Mouse (Mus musculus): ENCODE results near the gene Rprd1b. TPM values are rescaled to one million over a fixed set of nuclear protein-coding genes. Genes with fewer than 3 reads are reported as not detected.

Gene Rprd1b
- polyA plus RNA-seq, 1 experiment, result 71.5 TPM

DNA sequence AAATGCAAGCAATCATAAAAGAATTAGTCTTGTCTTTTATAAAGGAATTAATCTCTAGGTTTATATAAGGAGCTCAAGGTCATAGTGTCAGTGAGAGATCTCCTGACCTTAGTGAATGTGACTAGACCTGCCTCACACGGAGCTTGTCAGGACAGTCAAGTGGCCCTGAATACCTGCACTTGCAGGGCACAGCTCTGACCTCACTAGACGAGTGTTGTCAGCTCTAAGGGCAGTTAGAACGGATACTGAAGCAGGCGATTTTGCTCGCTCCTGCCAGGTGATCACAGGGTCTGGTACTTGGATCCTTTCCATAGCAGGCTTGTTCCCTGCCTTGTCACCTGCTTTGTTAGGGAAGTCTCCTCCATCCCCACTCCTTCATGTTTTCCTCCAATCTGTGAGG is 36.8 kb downstream of the Rprd1b start:
- TF ChIP-seq GATA1 (IDR thresholded peaks at IDR 0.05; ENCODE audit: low read length), result no peak

DNA sequence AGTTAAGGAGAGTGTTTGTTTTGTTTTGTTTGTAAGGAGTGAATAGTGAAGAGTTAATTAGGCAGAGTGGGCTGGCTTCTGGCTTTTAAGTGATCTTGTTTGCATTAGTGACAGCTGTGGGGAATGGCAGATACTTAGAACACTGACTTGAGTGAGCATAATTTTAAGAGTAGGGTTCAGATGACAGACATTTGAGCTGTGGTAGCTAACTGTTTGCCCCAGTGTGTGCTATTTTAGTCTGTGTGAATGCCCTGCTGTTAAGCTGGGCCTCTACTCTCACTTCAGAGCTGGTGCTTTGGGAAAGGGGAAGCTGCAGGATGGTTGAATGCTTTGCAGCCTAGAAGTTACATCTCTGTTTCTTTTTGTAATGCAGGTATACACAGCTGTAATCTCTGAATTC is 38.2 kb downstream of the Rprd1b start:
- TF ChIP-seq GATA1 (IDR thresholded peaks at IDR 0.05; ENCODE audit: low read length), result no peak

DNA sequence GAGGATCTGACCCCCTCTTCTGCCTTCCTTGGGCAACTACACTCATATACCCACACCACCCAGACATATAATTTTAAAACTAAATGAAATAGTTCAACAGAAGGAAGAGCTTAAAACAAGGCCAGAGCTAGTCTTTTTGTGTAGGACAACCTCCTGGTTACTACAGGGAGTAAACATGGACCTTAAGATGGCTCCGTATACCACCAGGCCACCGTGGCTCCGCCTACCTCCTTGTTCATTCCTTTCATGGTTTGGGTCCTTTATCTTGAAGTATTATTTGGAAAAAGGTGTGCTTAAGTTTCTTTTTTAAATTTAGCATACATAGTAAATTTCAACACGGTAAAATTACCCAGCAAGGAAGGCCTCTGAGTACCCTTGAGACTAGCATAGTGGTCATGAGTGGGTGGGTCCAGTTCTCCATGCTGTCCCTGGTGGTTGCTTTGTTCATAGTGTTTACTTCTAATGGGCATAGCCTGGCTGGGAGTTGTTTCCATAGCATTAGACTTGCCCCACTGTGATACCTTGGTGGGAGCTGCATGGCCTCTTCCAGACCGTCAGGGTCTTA is 39.0 kb downstream of the Rprd1b start:
- TF ChIP-seq GATA1 (IDR thresholded peaks at IDR 0.05; ENCODE audit: low read length), result no peak

DNA sequence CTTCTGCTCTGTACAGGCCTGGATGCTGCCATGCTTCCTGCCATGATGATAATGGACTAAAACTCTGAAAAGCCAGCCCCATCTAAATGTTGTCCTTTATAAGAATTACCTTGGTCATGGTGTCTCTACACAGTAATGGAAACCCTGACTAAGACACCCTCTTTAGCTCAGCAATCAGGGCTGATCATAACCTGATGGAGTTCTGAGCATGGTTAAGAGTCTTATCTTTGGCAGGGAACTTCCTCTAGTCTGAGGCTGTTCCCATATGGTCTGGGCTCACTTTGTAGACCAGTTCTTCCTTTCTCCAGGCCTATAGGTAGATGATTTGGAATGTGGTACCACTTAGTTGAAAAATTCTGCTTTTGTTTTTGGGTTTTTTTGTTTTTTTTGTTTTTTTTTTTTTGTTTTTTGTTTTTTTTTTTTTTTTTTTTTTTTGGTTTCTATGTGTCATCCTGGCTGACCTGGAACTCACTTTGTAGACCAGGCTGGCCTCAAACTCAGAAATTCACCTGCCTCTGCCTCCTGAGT is 40.2 kb downstream of the Rprd1b start:
- no peak for TF ChIP-seq GATA1 (IDR thresholded peaks at IDR 0.05; ENCODE audit: low read length)

DNA sequence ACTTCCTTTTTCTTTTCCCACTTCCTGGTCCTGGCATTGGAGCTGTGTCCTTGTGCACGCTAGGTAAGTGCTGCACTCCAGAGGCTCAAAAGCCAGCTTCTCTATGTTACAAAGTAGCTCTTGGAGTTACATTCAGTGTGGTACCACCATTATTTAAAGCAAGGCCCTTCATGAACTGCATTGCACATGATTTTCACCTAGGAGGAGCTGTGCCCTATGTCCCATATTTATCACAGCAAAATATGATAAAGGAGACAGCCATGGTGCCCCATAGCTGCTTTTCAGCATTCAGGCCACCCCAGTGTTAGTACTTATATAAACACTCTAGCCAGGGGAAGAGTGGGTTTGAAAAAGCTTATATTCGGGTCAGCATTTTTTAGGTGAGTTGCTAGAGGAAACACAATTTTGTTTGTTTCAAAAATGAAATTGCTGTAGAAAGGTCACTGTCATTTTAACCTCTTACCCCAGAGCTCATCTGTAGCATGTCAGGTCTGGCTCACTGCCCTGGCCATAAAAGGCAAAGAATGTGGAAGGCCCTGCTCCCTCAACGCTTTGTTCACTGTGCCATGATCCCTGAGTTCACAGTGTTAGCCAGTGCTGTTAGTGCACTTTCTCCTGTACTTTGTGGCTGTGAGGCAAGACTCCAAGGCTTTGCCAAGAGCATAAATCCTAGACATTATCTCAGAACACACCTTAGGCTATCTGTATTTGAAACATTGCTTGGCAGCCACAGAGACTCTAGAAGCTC is 42.8 kb downstream of the Rprd1b start:
- no peak for TF ChIP-seq GATA1 (IDR thresholded peaks at IDR 0.05; ENCODE audit: low read length)

DNA sequence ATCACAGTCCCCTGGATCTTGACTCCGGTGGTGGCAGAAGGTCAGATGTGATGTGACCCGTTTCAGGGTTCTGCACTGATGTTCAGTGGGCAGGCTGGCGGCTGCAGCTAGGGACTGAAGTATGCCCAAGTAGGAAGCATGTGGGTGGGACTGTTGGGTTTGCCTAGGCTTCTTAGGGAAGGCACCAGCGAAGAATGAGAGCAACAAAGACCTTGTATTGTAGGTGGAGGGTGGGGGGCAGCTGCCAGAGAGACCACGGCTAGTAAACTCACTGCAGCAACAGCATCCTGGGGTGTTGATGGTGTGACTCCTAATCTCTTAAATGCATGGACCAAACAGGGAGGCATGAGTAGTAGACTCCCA is 43.3 kb downstream of the Rprd1b start:
- TF ChIP-seq GATA1 (IDR thresholded peaks at IDR 0.05; ENCODE audit: low read length), result no peak

DNA sequence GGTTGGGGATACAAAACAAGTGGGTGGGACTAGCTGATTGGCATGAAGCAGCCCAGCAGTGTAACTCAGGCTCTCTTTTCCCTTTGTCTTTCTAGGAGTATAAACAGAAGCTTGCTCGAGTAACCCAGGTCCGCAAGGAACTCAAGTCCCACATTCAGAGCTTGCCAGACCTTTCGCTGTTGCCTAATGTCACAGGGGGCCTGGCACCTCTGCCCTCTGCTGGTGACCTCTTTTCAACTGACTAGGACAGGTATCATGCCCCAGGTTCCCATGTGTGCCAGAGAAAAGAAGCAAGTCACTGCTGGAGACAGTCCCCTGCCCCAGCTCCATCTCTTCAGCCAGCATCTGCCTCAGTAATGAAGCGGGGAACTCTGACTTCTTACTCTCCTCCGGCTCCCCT is 46.5 kb downstream of the Rprd1b start:
- no peak for TF ChIP-seq GATA1 (IDR thresholded peaks at IDR 0.05; ENCODE audit: low read length)

DNA sequence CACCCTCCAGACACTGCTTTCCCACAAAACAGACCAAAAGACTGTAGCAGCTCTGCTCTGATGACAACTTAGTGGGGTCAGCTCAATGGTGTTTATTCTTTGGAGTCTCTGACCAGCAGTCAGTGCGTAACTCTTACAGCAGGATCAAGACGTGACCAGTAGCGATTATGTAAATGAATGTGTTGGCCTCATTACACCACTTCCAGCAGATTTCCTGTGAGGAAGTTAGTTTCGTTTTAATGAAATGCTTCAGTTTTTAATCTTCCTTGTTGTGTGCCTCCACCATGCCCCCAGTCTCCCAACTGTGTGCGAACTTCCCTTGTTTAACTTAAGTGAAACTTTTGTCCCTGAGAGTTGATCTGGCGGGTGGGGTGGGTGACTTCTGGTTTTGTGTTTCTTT is 48.4 kb downstream of the Rprd1b start:
- TF ChIP-seq GATA1 (IDR thresholded peaks at IDR 0.05; ENCODE audit: low read length), result no peak

DNA sequence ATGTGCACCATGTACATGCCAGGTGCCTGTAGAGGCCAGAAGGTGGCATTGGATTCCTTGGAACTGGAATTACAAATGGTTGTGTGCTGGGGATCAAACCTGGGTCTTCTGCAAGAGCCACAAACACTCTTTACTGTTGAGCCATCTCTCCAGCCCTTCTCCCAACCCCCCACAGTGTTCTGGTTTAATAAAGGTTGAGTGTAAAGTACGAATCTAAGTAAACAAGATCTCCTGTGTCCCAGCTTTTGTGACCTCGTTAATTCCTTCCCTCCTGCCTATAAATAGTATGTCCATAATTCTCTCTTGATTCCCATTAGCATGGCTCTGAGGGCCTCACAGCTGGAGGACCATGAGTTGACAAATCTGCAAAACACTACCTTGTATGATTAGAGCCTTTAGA is 49.7 kb downstream of the Rprd1b start:
- TF ChIP-seq GATA1 (IDR thresholded peaks at IDR 0.05; ENCODE audit: low read length), result no peak

DNA sequence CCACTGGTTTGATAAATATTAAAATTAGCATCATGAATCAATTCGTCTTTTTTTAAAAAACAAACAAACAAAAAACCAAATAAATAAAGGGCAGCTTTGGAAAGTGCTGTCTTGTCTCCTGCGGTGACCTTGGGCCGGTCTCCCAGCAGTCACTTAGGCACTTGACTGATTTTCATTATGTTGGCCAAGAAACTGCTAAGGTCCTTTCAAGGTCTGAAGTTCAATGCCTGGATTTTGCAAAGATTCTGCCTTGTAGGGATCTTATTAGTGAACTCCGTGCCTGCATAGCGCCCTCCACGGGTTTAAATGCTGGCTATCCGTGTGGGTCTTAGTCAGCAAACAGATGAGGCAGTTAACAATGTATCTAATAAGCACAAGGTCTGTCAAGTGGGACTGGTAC is 50.7 kb downstream of the Rprd1b start:
- no peak for TF ChIP-seq GATA1 (IDR thresholded peaks at IDR 0.05; ENCODE audit: low read length)

DNA sequence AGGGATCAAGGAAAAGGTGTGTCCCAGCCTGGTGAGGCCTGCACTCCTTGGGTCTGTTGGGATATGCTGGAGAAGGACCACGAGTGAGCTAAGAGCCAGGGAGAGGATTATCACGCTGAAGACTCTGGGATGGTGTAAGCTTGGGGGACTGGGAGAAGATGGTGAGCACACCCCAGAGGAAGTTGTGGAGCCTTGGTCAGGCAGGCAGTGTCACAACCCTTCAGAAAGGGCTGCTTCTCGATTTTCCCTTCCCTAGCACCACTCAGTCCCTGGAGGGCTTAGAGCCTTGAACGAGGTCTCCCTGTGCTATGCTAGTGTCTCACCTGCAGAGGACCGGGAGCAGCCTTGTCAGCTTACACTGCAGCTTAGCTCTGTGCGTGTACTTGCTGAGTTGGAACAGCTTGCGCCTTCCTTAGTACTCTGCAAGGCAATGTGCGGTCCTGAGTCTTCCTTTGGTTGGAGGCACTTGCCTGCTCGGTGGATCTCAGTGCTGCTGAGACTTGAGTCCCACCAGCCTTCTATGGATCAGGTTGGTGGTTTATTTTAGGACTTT is 51.6 kb downstream of the Rprd1b start:
- TF ChIP-seq GATA1 (IDR thresholded peaks at IDR 0.05; ENCODE audit: low read length), result no peak

DNA sequence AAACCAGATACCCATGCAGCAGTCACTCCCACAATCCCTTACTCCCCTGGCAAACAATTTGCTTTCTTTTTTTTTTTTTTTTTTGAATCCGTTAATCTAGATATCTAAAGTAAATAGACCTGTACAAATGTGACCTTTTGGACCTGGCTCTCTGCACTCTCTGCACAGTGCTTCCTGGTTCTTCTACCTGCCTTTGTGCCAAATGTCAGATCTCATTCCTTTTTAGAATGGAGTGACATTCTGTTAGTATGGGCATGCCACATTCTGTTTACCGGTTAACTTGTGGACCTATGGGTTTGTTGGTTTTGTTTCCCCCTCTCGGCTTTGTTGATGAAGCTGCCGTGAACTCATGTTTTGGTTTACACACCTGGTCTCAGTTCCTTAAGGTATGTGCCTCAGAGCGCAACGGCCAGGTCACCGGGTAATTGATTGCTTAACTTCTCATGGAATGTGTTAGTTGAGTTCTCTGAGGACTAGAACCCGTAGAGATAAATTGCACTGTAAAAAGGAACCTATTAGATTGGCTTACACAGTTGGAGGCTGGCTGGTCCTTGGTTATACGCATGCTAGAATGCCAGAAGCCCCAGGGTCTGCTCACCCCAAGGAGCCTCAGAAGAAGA is 52.4 kb downstream of the Rprd1b start:
- no peak for TF ChIP-seq GATA1 (IDR thresholded peaks at IDR 0.05; ENCODE audit: low read length)

DNA sequence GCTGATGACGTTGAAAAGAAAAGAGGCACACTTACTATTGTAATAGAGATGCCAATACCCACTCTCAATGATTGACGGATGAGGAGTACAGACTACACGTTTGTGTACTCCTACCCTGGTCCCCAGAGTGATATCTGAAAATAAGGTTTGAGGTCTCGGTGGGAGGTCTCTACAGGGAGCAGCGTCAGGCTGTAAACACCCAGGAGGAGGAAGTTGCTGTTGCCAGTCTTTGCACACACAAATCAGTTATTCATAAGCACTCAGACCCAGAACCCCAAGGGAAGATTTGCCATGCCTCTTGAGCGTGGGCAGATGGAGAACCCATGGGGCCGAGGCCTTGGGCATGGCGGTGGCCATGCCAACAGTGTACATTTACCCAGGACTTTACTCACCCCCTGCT is 56.2 kb downstream of the Rprd1b start:
- TF ChIP-seq GATA1 (IDR thresholded peaks at IDR 0.05; ENCODE audit: low read length), result no peak

DNA sequence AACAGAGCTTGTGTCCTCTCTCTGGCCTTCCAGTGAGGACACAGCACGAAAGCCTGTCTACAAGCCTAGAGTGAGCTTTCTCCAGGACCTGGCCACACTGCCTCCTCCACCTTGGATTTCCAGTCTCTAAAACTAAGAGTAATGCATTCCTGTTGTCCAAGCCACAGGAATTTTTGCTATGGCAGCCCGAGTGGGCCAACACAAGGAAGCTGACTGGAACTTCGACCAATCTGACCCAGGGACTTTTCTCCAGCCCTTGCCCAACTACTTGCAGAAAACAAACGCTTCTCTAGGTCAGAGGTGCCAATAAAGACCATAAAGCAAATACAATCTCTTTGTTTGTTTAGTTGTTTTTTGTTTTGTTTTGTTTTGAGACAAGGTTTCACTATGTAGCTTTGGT is 61.8 kb downstream of the Rprd1b start:
- no peak for TF ChIP-seq GATA1 (IDR thresholded peaks at IDR 0.05; ENCODE audit: low read length)

DNA sequence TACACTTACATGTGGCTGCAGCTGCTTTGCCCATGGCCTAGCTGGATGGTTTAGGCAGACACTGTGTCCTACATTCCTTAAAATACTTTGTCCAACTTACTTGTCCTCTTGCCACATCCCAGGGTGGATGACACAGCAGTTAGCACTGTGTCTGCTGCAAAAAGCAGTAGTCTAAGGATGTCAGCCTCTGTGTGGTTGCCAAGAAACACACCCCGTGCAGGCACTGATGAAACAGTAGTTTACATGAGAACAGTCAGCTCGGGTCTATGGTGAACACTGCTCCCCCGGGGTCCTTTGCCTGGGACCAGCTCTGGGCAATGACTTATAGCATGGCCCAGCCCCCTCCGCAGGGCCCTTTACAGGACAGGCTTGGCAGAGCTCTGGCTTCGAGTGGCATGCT is 65.0 kb downstream of the Rprd1b start:
- TF ChIP-seq GATA1 (IDR thresholded peaks at IDR 0.05; ENCODE audit: low read length), result no peak

DNA sequence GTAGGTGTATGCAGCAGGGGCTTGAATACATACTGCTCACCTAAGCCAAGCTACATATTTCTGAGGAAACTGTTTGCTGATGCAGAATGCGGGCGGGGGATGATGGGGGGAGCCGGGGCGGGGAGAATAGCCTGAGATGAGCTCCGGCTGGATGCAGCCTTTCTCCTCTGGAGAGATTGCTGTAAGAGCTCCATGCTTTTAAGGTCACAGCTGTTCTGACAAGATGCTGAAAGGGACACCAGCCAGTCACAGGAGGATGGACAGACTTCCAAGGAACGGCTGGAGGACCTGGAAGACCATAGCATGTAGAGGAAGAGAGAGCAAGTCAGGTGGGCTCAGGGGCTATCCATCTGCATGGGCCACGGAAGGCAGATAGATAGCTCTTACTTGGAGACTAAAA is 66.0 kb downstream of the Rprd1b start:
- no peak for TF ChIP-seq GATA1 (IDR thresholded peaks at IDR 0.05; ENCODE audit: low read length)

DNA sequence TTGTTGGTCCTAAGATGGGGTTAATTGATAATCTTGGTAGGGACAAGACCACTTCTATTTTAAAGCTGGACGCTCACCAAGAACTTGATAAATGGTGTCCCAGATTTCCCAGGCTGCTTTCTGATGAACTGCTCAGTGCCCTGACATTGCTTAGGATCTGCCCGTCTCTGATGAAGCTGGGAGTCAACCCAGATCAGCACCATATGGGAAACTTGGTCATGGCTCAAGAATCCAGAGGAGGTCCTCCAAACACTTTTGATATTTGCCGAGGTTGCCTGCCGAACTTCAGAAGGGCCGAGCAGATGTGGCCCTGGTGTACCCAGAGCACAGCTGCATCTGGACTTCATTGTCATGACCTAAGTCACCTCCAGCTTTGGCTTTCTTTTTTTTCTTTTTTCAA is 66.5 kb downstream of the Rprd1b start:
- TF ChIP-seq GATA1 (IDR thresholded peaks at IDR 0.05; ENCODE audit: low read length), result no peak

All from G1E-ER4 (cell line).